Mouse (Mus musculus) heart, adult 9 months (tissue): ENCODE results near the gene Syap1.
A peak's percentile ranks its signal among the peaks of the same experiment; 100 is the strongest.
"Not testable (repeated sequence)": the region's sequence is repeated elsewhere in the genome, so short reads cannot be mapped to it uniquely, and the experiment has no call there.

Experiments used
- DNase-seq, 2 experiments: peaks; one replicate each; pipeline ENCODE4 v3.0.0; 2022; ENCODE audit warnings: low spot score in 2 of 2

Syap1 gene

DNA sequence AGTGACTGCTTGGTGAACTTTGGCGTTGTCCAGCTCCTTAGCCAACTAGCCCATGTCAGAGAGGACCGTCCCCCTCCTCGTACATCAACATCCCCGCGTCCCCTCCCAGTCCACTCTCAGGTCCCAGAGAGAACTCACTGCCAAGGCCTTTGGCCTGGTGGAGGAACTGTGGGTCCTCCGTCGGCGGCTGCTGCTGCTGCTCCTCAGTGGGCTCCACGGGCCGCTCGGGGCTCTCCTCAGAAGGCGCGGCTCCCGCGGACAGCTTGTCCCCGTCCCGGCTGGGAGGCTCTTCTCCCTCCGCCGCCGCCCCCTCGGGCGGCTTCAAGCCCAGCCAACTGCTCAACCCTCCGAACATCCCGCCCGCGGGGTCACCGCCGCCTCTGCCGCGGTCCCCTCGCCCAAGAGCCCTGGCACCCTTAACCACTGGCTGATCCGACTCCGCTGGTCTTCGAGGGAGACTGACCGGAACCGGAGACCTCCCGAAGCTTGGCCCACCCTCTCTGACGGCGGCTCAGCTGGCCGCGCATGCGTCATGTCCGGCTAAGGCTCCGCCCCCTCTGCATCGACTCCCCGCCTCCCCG is at the start of gene Syap1:
Syap1 (minus strand) TSS at position 517 of the 581 bp plus-strand sequence.
- peak; percentile 77 for DNase-seq

DNA sequence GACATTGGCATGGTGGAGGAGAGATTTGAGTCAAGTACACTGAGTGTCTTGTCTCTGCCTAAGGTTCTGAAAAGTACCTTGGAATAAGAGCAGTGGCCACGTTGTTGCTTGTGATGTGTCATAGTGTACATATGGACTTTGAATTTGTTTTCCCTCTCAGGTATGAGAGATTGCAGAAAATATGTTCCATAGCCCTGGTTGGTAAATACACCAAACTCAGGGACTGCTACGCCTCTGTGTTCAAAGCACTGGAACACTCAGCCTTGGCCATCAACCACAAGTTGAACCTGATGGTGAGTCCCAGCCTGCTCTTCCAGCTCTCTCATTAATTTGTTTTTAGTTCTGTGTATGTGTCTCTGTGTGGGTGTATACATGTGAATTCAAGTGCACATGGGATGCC is 43.2 kb upstream of the Syap1 start:
- DNase-seq: no peak

- no peak for DNase-seq
Measured at GRCm38 (mm10) chrX:162921487-162922125, 33.4 kb upstream of the Syap1 start.

DNA sequence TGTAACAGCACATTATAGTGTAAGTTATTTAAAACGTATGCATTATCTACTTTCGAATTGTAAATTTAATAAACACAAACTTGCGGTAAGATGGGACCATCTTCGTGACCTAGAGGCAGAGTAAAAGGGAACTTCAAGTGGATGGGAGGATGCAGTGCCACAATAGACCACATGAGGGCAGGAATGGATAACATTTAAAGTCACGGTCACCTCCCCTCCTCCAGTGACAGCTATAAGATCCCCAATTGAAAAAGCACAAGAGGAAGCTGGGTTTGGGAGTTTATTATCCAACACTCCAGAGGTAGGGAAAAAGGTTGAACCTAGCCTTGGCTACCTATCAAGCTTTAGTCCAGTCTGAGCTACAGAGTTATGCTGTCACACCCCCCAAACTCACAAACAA is 27.4 kb upstream of the Syap1 start:
- DNase-seq: peak; percentile 19 to 35

DNA sequence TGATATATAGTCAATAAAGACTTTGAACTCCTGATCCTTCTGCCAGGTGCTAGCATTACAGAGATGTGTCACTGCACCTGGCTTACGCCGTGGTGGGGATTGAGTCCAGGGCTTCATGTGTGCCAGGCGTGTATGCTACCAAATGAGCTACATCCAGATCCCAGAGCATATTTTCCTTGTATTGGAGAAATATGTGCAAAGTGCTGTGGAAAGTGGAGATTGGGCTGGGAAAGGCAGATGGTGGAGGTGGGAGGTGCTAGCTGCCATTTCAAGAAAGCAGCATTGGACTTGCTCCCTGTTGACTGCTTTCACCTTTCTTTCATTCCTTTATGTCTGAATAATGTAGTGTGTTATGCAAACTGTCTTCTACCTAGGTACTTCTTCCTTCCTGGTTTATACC is 25.4 kb upstream of the Syap1 start:
- no peak for DNase-seq

GRCm38 (mm10) chrX:162907554-162907953 is 19.3 kb upstream of the Syap1 start:
- no peak for DNase-seq

- DNase-seq: peak in 1 of 2 experiments; percentile 17
Measured at GRCm38 (mm10) chrX:162902040-162902734, 13.9 kb upstream of the Syap1 start.

- peak; percentile 21 to 28 for DNase-seq
Measured at GRCm38 (mm10) chrX:162901371-162902039, 13.3 kb upstream of the Syap1 start.

- no peak for DNase-seq
Measured at GRCm38 (mm10) chrX:162900938-162901337, 12.7 kb upstream of the Syap1 start, which contains the start of gene Ctps2. Gene Ctps2 (plus strand): TSS chrX:162901238.

DNA sequence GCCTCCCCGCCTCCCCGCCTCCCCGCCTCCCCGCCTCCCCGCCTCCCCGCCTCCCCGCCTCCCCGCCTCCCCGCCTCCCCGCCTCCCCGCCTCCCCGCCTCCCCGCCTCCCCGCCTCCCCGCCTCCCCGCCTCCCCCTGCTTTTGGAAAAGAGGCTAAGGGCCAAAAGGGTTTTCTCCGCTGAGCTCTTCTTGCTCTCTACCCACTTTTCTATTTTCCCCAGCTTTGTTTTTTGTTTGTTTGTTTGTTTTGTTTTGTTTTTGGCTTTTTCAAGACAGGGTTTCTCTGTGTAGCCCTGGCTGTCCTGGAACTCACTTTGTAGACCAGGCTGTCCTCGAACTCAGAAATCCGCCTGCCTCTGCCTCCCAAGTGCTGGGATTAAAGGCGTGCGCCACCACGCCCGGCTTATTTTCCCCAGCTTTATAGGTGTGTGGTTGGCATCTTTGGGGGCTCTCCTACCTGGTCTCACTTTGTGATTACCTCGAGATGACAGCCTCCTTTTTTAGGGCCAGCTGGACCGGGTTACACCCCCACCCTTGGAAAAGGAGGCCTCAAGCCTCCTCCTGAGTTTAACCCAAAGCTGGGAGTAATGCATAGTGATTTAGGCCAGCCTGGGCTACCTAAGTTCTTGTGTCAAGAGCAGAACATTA is 452 bp upstream of the Syap1 start:
- DNase-seq: not testable (repeated sequence)

- no peak for DNase-seq
Measured at GRCm38 (mm10) chrX:162878236-162878635, 10.0 kb downstream of the Syap1 start.

DNA sequence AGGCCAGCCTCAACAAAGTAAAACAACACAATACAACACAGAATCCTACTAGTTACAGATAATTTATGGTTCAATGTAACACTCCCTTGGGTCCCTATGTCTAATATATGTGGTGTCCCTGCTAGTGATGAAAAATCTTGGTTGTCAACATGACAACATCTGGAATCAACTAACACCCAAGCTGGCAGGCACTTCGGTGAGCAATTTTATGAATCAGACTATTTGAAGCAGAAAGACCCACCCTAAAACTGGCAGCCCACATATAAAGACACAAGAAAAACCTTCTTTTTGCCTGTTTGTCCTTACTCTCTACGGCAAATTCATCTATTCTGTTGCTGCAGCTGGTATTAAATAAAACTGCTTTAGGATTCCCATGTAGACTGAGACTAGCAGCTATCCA is 14.5 kb downstream of the Syap1 start:
- no peak for DNase-seq

- DNase-seq: peak; percentile 21 to 35
Measured at GRCm38 (mm10) chrX:162871734-162872517, 16.3 kb downstream of the Syap1 start.

GRCm38 (mm10) chrX:162868294-162868965 is 19.8 kb downstream of the Syap1 start:
- DNase-seq: peak in 1 of 2 experiments; percentile 15

DNA sequence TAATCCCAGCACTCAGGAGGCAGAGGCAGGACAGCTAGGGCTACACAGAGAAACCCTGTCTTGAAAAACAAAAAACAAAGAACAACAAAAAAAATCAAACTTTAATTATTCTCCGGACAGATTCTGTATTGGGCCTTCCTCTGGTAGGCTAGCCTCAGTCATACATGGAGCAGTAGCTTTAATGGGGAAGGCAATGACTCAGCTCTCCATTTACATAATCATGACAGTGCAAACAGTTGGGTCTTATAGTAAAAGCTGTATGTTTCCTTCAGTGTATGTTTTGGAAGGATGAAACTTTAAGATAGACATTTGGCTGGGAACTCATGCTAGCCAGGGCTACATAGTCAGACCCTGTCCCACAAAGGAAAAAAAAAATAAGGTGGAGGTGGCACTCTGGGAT is 39.6 kb downstream of the Syap1 start:
- no peak for DNase-seq

DNA sequence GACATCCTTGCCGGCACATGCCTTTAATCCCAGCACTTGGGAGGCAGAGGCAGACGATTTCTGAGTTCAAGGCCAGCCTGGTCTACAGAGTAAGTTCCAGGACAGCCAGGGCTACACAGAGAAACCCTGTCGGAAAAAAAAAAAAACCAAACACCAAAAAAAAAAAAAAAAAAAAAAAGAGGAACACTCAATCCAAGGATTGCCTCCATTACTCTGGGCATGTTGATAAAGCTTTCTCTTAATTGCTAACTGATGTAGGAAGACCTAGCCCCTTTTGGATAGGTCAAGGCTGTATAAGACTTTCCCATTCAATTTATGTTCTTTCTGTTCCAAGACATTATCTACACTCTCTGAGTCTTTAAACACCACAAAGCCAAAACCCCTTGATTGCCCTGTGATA is 42.7 kb downstream of the Syap1 start:
- DNase-seq: no peak

DNA sequence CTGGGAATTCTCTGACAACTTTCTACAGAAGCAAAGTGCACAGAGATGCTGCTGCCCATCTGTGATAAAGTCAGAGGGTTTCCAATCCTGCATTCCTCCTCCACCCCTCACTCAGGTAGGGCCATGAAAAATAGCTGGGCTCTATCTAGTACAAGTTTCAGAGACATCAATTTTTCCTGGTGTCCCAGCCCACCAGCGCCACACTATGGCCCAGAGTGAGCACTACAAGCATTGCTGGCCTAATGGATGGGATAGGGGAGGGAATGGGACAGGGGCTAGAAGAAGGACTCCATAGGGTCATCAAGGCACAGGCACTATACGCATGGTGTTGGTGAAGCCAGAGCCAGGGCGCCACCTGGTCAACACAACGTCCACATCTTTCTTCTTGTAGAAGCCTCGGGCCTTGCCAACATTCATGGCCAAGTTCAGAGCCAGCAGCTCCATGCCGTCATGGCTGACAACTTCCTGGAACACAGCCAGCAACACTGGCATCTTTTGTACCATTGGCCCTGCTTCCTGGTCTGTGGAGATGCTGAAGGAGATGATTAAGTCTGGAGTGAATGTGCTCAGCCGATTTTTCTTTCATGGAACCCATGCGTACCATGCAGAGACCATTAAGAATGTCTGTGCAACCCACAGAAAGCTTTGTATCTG is 43.7 kb downstream of the Syap1 start:
- DNase-seq: no peak

DNA sequence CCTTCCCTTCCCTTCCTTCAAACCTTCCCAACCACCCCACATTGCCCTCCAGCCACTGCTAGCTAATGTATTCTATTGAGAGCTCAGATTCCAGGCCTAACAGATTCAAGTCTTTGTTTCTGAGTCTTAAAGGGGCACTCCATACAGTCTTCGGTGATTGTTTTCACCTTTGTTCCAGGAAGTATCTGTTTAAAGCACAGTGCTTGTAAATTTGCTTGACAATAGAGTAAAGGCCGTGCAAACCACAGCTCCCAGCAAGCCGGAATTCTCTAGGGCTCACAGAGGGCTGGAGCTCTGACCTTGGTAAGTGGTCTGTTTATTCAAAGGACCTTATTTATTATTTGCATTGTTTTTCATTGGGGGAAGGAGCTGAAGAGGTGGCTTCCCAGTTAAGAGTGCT is 56.1 kb downstream of the Syap1 start:
- DNase-seq: no peak

DNA sequence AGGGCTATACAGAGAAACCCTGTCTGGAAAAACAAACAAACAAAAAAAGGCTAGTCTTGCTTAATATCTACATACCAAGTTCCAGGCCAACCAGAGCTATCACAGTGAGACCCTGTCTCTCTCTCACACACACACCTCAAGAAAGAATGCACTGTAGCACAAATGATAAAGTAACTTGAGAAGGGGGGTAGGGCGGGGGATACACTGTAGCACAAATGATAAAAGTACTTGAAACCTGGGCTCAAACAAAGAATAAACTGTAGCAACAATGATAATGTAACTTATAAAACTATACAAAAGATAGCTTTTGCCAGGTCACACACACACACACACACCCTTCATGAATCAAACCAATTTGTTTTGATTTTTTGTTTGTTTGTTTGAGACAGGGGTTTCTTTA is 56.7 kb downstream of the Syap1 start:
- DNase-seq: no peak

GRCm38 (mm10) chrX:162831036-162831435 is 57.2 kb downstream of the Syap1 start:
- DNase-seq: no peak
